Mouse (Mus musculus) forebrain, embryonic 13.5 days (tissue): ENCODE measurements at regions not wholly inside any gene's neighbourhood (a gene's known extent, or its start where the extent isn't known, plus 50 kb on each side); places are given as distances from the start of the nearest gene placed in this dataset.
"Not testable (repeated sequence)": the region's sequence is repeated elsewhere in the genome, so short reads cannot be mapped to it uniquely, and the experiment has no call there.

Experiments
- ATAC-seq: fragments of 200-750 bp; cut with Nextera tagmentation; 2 replicates; pipeline ENCODE4 v1.8.0; 2017
- H3K27ac ChIP-seq: fragments of 300-500 bp; sonication (generic); 2 replicates; pipeline ENCODE4 v1.5.1; 2015; ENCODE audit warnings: inconsistent platforms, mild to moderate bottlenecking, moderate library complexity
- H3K27me3 ChIP-seq: fragments of 300-500 bp; sonication (generic); 2 replicates; pipeline ENCODE4 v1.6.1; 2015; ENCODE audit warnings: mild to moderate bottlenecking, inconsistent platforms
- H3K36me3 ChIP-seq: fragments of 300-500 bp; sonication (generic); 2 replicates; pipeline ENCODE4 v1.6.1; 2015; ENCODE audit warnings: mild to moderate bottlenecking, inconsistent platforms; ENCODE audit not compliant: poor library complexity, severe bottlenecking
- H3K4me1 ChIP-seq: fragments of 300-500 bp; sonication (generic); 2 replicates; pipeline ENCODE4 v1.6.1; 2015; ENCODE audit warnings: inconsistent platforms
- H3K4me2 ChIP-seq: fragments of 300-500 bp; sonication (generic); 2 replicates; pipeline ENCODE4 v1.6.1; 2015; ENCODE audit warnings: inconsistent platforms, mild to moderate bottlenecking, moderate library complexity
- H3K4me3 ChIP-seq: fragments of 300-500 bp; sonication (generic); 2 replicates; pipeline ENCODE4 v1.5.1; 2015; ENCODE audit warnings: mild to moderate bottlenecking, inconsistent platforms
- H3K9ac ChIP-seq: fragments of 300-500 bp; sonication (generic); 2 replicates; pipeline ENCODE4 v1.6.1; 2015; ENCODE audit warnings: mild to moderate bottlenecking, inconsistent platforms
- H3K9me3 ChIP-seq: fragments of 300-500 bp; sonication (generic); replicated peaks from 2 replicates; pipeline ENCODE4 v1.6.1; 2016; ENCODE audit warnings: inconsistent platforms
- WGBS: fragments of 180-500 bp; shearing (Covaris S2); methylation state at CpG from one replicate; pipeline ENCODE4 v1.1.7; 2015; 5-methylcytosine and 5-hydroxymethylcytosine counted together

DNA sequence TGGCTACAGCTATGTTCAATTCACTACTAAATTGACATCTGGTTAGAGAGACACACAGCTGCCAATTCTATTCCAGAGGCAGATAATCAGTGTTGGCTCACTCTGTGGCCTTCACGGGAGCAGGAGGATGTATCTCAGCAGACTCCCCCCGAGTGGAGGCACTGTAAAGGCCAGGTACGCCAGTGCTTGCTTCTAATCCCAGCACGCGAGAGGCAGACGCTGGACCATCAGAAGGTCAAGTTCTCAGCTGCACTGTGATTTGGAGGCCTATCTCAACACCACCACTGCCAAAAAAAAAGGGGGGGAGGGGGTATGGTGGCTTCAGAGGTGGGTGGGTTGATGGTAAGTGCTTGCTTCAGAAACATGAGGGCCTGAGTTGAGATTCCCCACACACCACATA lies 90.1 kb upstream of the Dyrk2 start:
- peak overlapping the region; percentile 31 for H3K27ac ChIP-seq
- H3K4me2 ChIP-seq: 0 out of 2 replicates have a peak overlapping the region, but pooled peaks have one; percentile 12
- no peaks in the 10 kb centered on the region for H3K9me3 ChIP-seq
- peaks cover 30% of the 10 kb centered on the region for H3K4me1 ChIP-seq
- 39% methylated on average over 6 of the region's 6 CpGs for WGBS
- peak; percentile 2; the same call in 1 of the 2 replicates for ATAC-seq
- no peak overlapping the region for H3K9ac ChIP-seq
- H3K4me3 ChIP-seq: no peak overlapping the region
- no peaks in the 10 kb centered on the region for H3K36me3 ChIP-seq
- peaks cover 22% of the 10 kb centered on the region for H3K27me3 ChIP-seq

DNA sequence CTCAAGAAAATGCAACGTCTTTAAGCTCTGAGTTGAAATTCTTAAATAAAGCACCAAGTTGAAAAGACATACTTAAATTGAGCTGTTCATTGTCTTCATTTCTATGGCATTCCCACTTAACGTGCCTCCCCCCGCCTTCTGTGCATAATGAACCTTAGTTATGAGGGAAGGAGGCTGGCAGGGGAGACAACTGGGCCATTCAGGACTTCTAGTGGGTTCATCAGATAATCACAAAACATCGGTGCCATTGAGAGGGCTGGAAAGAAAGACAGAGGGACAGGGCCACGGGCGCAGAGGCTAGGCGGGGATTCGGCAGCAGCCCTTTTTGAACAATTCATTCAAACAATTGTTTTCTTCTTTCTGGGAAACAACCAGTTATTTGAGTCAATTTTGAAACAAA lies 89.6 kb upstream of the Dyrk2 start:
- Histone ChIP-seq H3K9me3 (no peaks in the 10 kb centered on the region), H3K27ac (0 out of 2 replicates have a peak overlapping the region, but pooled peaks have one; percentile 31), H3K27me3 (peaks cover 22% of the 10 kb centered on the region), H3K4me2 (0 out of 2 replicates have a peak overlapping the region, but pooled peaks have one; percentile 12), H3K9ac (no peak overlapping the region), H3K36me3 (no peaks in the 10 kb centered on the region), H3K4me1 (peaks cover 30% of the 10 kb centered on the region), H3K4me3 (no peak overlapping the region)
- ATAC-seq: peak; percentile 54; the same call in 1 of the 2 replicates
- WGBS: 3% methylated on average over 8 of the region's 8 CpGs

DNA sequence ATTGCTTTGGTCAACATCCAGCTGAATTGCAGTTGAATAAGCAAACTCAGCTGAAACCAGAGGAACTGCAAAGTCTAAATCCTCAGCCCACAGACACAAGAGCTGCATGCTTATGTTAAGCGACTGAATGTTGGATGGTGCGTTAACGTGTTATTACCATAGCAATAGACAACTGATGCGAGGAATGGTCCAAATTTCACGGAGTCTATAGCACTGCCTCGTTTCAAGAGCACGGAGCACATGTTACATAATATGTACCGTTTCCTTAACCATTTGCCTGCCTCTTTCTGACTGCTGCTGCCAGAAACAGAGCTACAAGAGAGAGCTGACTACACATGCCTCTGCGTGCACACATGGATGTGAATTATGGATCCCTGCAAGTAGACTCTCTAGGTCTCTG lies 86.3 kb upstream of the Dyrk2 start:
- H3K27me3 ChIP-seq: peaks cover 25% of the 10 kb centered on the region
- 76% methylated on average over 9 of the region's 9 CpGs for WGBS
- H3K4me1 ChIP-seq: peaks cover 18% of the 10 kb centered on the region
- no peak overlapping the region for H3K27ac ChIP-seq
- ATAC-seq: peak; percentile 71; the same call in 1 of the 2 replicates
- H3K9me3 ChIP-seq: no peaks in the 10 kb centered on the region
- H3K4me3 ChIP-seq: no peak overlapping the region
- H3K4me2 ChIP-seq: no peak overlapping the region
- no peaks in the 10 kb centered on the region for H3K36me3 ChIP-seq
- no peak overlapping the region for H3K9ac ChIP-seq

DNA sequence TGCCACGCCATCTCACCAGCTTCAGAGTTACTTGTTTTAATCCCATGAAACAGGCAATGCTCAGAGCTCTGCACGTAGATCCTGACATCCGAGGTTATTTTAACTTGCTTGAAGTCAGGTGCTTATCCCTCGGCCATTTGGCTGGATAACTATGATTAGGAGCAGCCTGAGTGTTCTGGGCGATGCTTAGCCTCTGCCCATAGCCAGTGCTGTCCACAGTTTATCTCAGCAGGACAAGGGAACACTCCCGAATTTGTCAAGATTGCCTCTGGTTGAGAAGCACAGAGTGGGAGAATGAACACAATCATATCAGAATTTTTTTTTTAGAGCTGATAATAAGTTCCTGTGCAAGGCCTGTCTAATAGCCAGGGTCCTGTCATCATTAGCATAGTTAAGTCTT lies 83.4 kb upstream of the Dyrk2 start:
- Histone ChIP-seq H3K9me3 (no peaks in the 10 kb centered on the region), H3K4me2 (no peak overlapping the region), H3K4me3 (no peak overlapping the region), H3K36me3 (no peaks in the 10 kb centered on the region), H3K27me3 (peaks cover 25% of the 10 kb centered on the region), H3K4me1 (no peaks in the 10 kb centered on the region), H3K9ac (no peak overlapping the region), H3K27ac (no peak overlapping the region)
- no peak for ATAC-seq
- 86% methylated on average over 6 of the region's 6 CpGs for WGBS

DNA sequence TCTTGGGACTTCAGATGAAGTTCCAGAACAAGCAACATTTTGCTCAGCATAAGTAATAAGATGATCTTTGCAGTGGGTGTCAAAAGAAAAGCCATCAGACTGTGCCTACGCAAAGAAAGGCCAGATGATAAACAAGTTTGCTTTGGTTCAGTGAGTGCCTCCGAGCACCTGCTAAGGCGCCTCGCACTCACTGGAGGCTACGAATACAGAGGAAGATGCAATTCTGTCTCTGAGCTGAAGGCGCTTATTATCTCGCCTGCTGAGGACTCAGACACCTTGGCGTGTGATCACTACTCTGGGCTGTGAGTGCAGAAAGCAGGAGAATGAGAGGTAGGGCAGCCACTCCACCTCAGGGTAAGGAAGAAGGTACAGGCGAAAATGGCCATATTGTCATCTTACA lies 82.7 kb upstream of the Dyrk2 start:
- WGBS: 87% methylated on average over 9 of the region's 9 CpGs
- Histone ChIP-seq H3K4me1 (no peaks in the 10 kb centered on the region), H3K9me3 (no peaks in the 10 kb centered on the region), H3K9ac (no peak overlapping the region), H3K36me3 (no peaks in the 10 kb centered on the region), H3K27ac (no peak overlapping the region), H3K27me3 (peaks cover 22% of the 10 kb centered on the region), H3K4me2 (no peak overlapping the region), H3K4me3 (no peak overlapping the region)
- ATAC-seq: no peak

DNA sequence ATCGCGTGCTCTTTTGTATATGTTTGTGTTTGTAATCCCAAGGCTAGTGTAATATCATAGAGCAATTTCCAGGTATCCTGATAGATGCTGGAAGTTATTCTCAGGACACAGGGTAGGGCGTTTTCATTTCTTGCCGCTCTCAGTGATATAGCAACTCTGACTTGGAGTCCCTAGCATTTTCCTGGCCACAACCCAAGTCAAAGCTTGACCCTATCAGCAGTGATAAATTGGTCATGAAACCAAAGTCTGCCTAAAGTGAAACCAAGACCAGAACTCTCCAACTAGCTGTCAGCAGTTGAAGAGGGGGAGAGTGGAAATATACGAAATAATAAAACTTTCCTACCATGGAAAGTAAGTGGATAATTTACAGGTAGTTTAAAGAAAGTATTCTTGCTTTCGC lies 77.7 kb upstream of the Dyrk2 start:
- no peak overlapping the region for H3K4me3 ChIP-seq
- no peaks in the 10 kb centered on the region for H3K36me3 ChIP-seq
- WGBS: 93% methylated on average over 6 of the region's 6 CpGs
- H3K27me3 ChIP-seq: no peaks in the 10 kb centered on the region
- no peaks in the 10 kb centered on the region for H3K4me1 ChIP-seq
- H3K9me3 ChIP-seq: no peaks in the 10 kb centered on the region
- no peak overlapping the region for H3K4me2 ChIP-seq
- no peak overlapping the region for H3K9ac ChIP-seq
- no peak overlapping the region for H3K27ac ChIP-seq
- no peak for ATAC-seq

DNA sequence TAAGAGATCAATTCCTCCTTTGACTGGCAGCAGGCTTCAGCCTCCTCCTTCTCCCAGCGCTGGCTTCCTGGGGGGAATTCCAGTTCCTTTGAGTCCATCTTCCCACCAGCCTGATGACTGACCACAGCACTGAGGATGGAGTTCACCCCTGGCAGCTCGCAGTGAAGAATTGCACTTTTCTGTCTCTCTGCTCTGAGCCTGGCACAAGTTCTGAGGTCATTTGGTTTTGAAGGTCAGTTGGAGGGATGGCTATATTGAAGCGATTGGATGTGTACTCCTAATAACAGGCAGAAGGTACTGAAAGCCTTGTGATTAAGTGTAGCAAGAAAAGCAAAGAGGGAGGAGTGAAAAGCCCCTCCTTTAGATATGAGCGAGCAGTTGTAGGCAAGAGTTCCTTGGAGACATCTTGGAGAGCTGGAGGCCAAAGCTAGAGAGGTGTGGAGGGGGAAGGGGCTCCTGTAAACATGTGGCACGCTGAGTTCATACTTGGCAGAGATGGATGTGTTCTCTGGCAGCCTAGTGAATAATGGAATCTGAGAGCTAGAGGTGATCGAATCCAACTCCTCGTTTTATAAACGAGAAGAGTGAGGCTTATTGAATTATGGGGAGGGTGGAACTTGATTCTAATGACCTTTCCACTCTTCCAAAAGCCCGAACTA lies 77.1 kb upstream of the Dyrk2 start:
- H3K9me3 ChIP-seq: no peaks in the 10 kb centered on the region
- H3K4me3 ChIP-seq: no peak overlapping the region
- H3K27ac ChIP-seq: no peak overlapping the region
- H3K27me3 ChIP-seq: no peaks in the 10 kb centered on the region
- H3K36me3 ChIP-seq: no peaks in the 10 kb centered on the region
- no peak overlapping the region for H3K4me2 ChIP-seq
- no peak overlapping the region for H3K9ac ChIP-seq
- WGBS: 81% methylated on average over 9 of the region's 9 CpGs
- no peak for ATAC-seq
- no peaks in the 10 kb centered on the region for H3K4me1 ChIP-seq

DNA sequence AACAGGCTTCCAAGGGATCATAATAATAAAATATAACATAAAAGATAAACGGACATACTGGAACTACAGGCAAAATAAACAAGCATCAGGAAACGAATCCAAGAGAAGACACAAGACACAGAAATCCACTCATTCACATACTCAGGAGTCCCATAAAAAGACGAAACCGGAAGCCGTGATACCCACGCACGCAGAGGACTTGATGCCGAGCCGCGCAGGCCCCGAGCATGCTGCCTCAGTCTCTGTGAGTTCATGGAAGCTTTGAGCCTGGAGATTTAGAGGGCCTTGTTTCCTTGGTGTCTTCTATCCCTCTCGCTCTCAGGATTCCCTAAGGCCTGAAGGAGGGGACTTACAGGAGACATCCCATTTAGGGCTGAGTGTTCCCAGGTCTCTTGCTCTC lies 57.3 kb upstream of the Dyrk2 start:
- Histone ChIP-seq H3K36me3 (no peaks in the 10 kb centered on the region), H3K27ac (no peak overlapping the region), H3K9me3 (no peaks in the 10 kb centered on the region), H3K4me2 (no peak overlapping the region), H3K9ac (no peak overlapping the region), H3K4me1 (no peaks in the 10 kb centered on the region), H3K27me3 (no peaks in the 10 kb centered on the region), H3K4me3 (no peak overlapping the region)
- 94% methylated on average over 12 of the region's 12 CpGs for WGBS
- ATAC-seq: no peak

DNA sequence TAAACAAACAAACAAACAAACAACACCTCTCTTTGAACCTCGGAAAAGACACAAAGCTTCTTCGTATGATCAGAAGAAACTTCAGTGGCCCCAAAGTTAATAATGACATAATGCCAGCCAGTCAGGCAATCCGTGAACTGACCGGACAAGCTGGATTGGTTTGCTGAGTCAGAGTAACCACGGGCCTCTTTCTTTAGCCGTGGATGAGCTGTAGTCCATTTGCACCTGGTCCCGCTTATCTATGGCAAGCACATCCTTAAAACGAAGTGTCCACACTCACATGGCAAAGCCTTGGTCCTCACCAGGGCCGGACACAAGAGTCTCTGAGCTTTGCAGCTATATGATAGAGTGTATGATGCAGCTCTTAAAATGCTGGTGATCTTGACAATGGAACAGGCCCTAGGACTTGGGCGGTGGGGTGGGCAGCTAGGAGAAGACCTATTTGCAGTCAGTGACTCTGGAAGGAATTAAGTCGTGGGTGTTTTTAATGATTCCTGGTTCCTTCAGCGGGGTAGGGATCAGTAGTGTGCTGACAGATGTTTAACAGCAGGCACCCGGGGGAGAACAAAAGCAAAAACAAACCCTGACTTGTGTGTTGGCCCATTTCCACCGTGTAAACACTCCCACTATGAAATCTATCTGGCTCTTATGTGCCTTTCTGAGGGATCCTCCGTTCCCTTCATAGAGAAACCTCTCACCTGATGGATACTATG lies 53.6 kb upstream of the Dyrk2 start:
- H3K27ac ChIP-seq: no peak overlapping the region
- H3K9me3 ChIP-seq: no peaks in the 10 kb centered on the region
- H3K4me3 ChIP-seq: no peak overlapping the region
- no peaks in the 10 kb centered on the region for H3K4me1 ChIP-seq
- ATAC-seq: no peak
- WGBS: 78% methylated on average over 15 of the region's 15 CpGs
- no peak overlapping the region for H3K4me2 ChIP-seq
- H3K9ac ChIP-seq: no peak overlapping the region
- no peaks in the 10 kb centered on the region for H3K27me3 ChIP-seq
- no peaks in the 10 kb centered on the region for H3K36me3 ChIP-seq

DNA sequence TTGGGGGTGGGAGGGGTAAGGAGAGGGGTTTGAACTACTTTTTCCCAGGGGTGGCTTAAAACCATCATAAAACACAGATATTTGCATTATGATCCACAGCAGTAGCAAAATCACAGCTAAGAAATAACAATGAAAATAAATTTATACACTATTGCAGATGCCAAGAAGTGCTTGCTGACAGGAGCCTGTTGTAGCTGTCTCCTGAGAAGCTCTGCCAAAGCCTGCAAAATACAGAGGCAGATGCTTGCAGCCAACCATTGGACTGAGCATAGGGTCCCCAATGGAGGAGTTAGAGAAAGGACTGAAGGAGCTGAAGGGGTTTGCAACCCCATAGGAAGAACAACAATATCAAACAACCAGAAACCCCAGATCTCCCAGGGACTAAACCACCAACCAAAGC lies 52.1 kb upstream of the Dyrk2 start:
- not testable (repeated sequence) for H3K4me3 ChIP-seq, H3K4me1 ChIP-seq, H3K4me2 ChIP-seq, H3K36me3 ChIP-seq, H3K27me3 ChIP-seq, H3K27ac ChIP-seq, ATAC-seq, H3K9ac ChIP-seq, H3K9me3 ChIP-seq
